Mouse (Mus musculus) midbrain, postnatal 0 days (tissue): ENCODE results near the gene Ppp1r16b. TPM values are rescaled to one million over a fixed set of nuclear protein-coding genes. Genes with fewer than 3 reads are reported as not detected.
"Not testable (repeated sequence)": the region's sequence is repeated elsewhere in the genome, so short reads cannot be mapped to it uniquely, and the experiment has no call there.

Experiments used
- ATAC-seq: fragments of 200-750 bp; cut with Nextera tagmentation; 2 replicates; pipeline ENCODE4 v1.8.0; 2017; ENCODE audit warnings: moderate number of reproducible peaks, mild to moderate bottlenecking, moderate TSS enrichment, moderate library complexity; ENCODE audit not compliant: low FRiP score
- DNase-seq: peaks from one replicate; pipeline ENCODE4 v3.0.0-alpha.2; 2015; ENCODE audit warnings: low spot score
- H3K27ac ChIP-seq: fragments of 300-500 bp; sonication (generic); 2 replicates; pipeline ENCODE4 v1.5.1; 2014; ENCODE audit warnings: low read depth, mild to moderate bottlenecking, low read length, mixed read lengths
- H3K27me3 ChIP-seq: fragments of 300-500 bp; sonication (generic); 2 replicates; pipeline ENCODE4 v1.6.1; 2014; ENCODE audit warnings: low read length, control low read depth, mixed read lengths; ENCODE audit not compliant: insufficient read depth
- H3K36me3 ChIP-seq: fragments of 300-500 bp; sonication (generic); 2 replicates; pipeline ENCODE4 v1.6.1; 2014; ENCODE audit warnings: low read length, control low read depth, mixed read lengths; ENCODE audit not compliant: insufficient read depth
- H3K4me1 ChIP-seq: fragments of 300-500 bp; sonication (generic); 2 replicates; pipeline ENCODE4 v1.6.1; 2014; ENCODE audit warnings: mild to moderate bottlenecking, control low read depth, antibody characterized with exemption, low read length, mixed read lengths; ENCODE audit not compliant: insufficient read depth
- H3K4me2 ChIP-seq: fragments of 300-500 bp; sonication (generic); 2 replicates; pipeline ENCODE4 v1.6.1; 2014; ENCODE audit warnings: low read depth, mild to moderate bottlenecking, low read length, mixed read lengths; ENCODE audit not compliant: poor library complexity, severe bottlenecking
- H3K4me3 ChIP-seq: fragments of 300-500 bp; sonication (generic); 2 replicates; pipeline ENCODE4 v1.5.1; 2014; ENCODE audit warnings: low read depth, mild to moderate bottlenecking, low read length, moderate library complexity
- H3K9ac ChIP-seq: fragments of 300-500 bp; sonication (generic); replicated peaks from 2 replicates; pipeline ENCODE4 v1.6.1; 2014; ENCODE audit warnings: mild to moderate bottlenecking, low read length, moderate library complexity, mixed read lengths; ENCODE audit not compliant: poor library complexity, severe bottlenecking
- H3K9me3 ChIP-seq: fragments of 300-500 bp; sonication (generic); 2 replicates; pipeline ENCODE4 v1.6.1; 2016; ENCODE audit warnings: low read length, control low read depth
- CTCF ChIP-seq: IDR thresholded peaks from 2 replicates; pipeline ENCODE4 v1.5.1; 2016; ENCODE audit warnings: antibody characterized with exemption, mild to moderate bottlenecking
- WGBS: fragments of 180-500 bp; shearing (Covaris S2); extraction: QIAGEN DNeasy Blood & Tissue Kit; methylation state at CpG from one replicate; pipeline ENCODE4 v1.1.7; 2014; 5-methylcytosine and 5-hydroxymethylcytosine counted together
- polyA plus RNA-seq: library from polyadenylated mRNA; unstranded; fragments of >200 nt; fragmentation: Nextera tagmentation; extraction: Ambion mirVana; gene quantifications from 2 replicates; pipeline ENCODE4 v1.2.1, GENCODE M21; 2015
- total RNA-seq: library from RNA; depleted of rRNA; stranded (reverse); fragments of >200 nt; gene quantifications from 2 replicates; pipeline ENCODE4 v1.2.3, GENCODE M21; 2014

The Ppp1r16b gene
- total and polyA plus RNA-seq, 2 experiments from 2014 or later, result 31.6 to 32.2 TPM

- no peak for TF ChIP-seq CTCF
- ATAC-seq (no peak), DNase-seq (no peak)
- H3K36me3 ChIP-seq, result no peaks in the 10 kb centered on the region
- 83% methylated on average over 4 of the region's 4 CpGs for WGBS
- H3K4me3 ChIP-seq, result no peak overlapping the region
- H3K4me2 ChIP-seq, result no peak overlapping the region
- H3K27ac ChIP-seq, result no peak overlapping the region
- H3K4me1 ChIP-seq, result no peaks in the 10 kb centered on the region
- H3K9ac ChIP-seq, result no peak overlapping the region
- no peaks in the 10 kb centered on the region for H3K27me3 ChIP-seq
- no peaks in the 10 kb centered on the region for H3K9me3 ChIP-seq
Observed at GRCm38 (mm10) chr2:158733136-158733535, 67.9 kb downstream of the Ppp1r16b start.

GRCm38 (mm10) chr2:158733914-158734313 lies 68.7 kb downstream of the Ppp1r16b start:
- DNase-seq (no peak), ATAC-seq (no peak)
- Histone ChIP-seq H3K4me2 (no peak overlapping the region), H3K4me1 (no peaks in the 10 kb centered on the region), H3K27me3 (no peaks in the 10 kb centered on the region), H3K9me3 (no peaks in the 10 kb centered on the region), H3K36me3 (no peaks in the 10 kb centered on the region), H3K27ac (no peak overlapping the region), H3K4me3 (no peak overlapping the region), H3K9ac (no peak overlapping the region)
- WGBS, result 82% methylated on average over 6 of the region's 6 CpGs
- TF ChIP-seq CTCF, result no peak

- 0 out of 2 replicates have a peak overlapping the region, but pooled peaks have one; percentile 14 for H3K27ac ChIP-seq
- TF ChIP-seq CTCF, result no peak
- H3K9me3 ChIP-seq, result no peaks in the 10 kb centered on the region
- no peak overlapping the region for H3K9ac ChIP-seq
- ATAC-seq, result no peak; the same call in 1 of the 2 replicates
- WGBS, result 71% methylated on average over 7 of the region's 7 CpGs
- H3K4me1 ChIP-seq, result no peaks in the 10 kb centered on the region
- peak; percentile 53 for DNase-seq
- H3K27me3 ChIP-seq, result no peaks in the 10 kb centered on the region
- H3K36me3 ChIP-seq, result no peaks in the 10 kb centered on the region
- H3K4me2 ChIP-seq, result no peak overlapping the region
- no peak overlapping the region for H3K4me3 ChIP-seq
Observed at GRCm38 (mm10) chr2:158734500-158735152, 69.4 kb downstream of the Ppp1r16b start.

GRCm38 (mm10) chr2:158735340-158735739 lies 70.1 kb downstream of the Ppp1r16b start:
- Histone ChIP-seq H3K27me3 (no peaks in the 10 kb centered on the region), H3K9me3 (no peaks in the 10 kb centered on the region), H3K27ac (no peak overlapping the region), H3K36me3 (no peaks in the 10 kb centered on the region), H3K4me2 (no peak overlapping the region), H3K9ac (no peak overlapping the region), H3K4me1 (no peaks in the 10 kb centered on the region), H3K4me3 (no peak overlapping the region)
- DNase-seq, result no peak
- no peak for TF ChIP-seq CTCF
- 92% methylated on average over 8 of the region's 8 CpGs for WGBS
- ATAC-seq, result no peak

GRCm38 (mm10) chr2:158736247-158736646 lies 71.0 kb downstream of the Ppp1r16b start:
- H3K9me3 ChIP-seq, ATAC-seq, H3K27ac ChIP-seq, H3K4me1 ChIP-seq, H3K4me3 ChIP-seq, H3K27me3 ChIP-seq, H3K4me2 ChIP-seq, H3K36me3 ChIP-seq, H3K9ac ChIP-seq, DNase-seq: not testable (repeated sequence)
- 94% methylated on average over 4 of the region's 4 CpGs for WGBS
- 0 out of 2 replicates have a peak, but pooled peaks have one; percentile 5 for TF ChIP-seq CTCF

GRCm38 (mm10) chr2:158738591-158738990 lies 73.4 kb downstream of the Ppp1r16b start:
- ATAC-seq (peak; percentile 55; the same call in 1 of the 2 replicates), DNase-seq (peak; percentile 40)
- Histone ChIP-seq H3K4me3 (no peak overlapping the region), H3K9me3 (no peaks in the 10 kb centered on the region), H3K27ac (no peak overlapping the region), H3K9ac (no peak overlapping the region), H3K4me2 (no peak overlapping the region), H3K27me3 (no peaks in the 10 kb centered on the region), H3K4me1 (no peaks in the 10 kb centered on the region), H3K36me3 (no peaks in the 10 kb centered on the region; the same call in none of the 2 replicates)
- TF ChIP-seq CTCF, result no peak
- WGBS, result 22% methylated on average over 11 of the region's 11 CpGs
